Mouse (Mus musculus) B cell, adult 2 months (primary cell): ENCODE measurements around the gene Zpld1.

Experiments
- DNase-seq, 2 experiments: peaks; one replicate each; pipeline ENCODE4 v3.0.0; 2022

The Zpld1 gene

GRCm38 (mm10) chr16:55297886-55298285, at the start of gene Zpld1:
TSS of gene Zpld1 (minus strand) at chr16:55297986.
- no peak for DNase-seq

GRCm38 (mm10) chr16:55345644-55346043, 47.9 kb upstream of the Zpld1 start:
- DNase-seq: no peak

GRCm38 (mm10) chr16:55321542-55322514, 24.0 kb upstream of the Zpld1 start:
- no peak for DNase-seq

DNA sequence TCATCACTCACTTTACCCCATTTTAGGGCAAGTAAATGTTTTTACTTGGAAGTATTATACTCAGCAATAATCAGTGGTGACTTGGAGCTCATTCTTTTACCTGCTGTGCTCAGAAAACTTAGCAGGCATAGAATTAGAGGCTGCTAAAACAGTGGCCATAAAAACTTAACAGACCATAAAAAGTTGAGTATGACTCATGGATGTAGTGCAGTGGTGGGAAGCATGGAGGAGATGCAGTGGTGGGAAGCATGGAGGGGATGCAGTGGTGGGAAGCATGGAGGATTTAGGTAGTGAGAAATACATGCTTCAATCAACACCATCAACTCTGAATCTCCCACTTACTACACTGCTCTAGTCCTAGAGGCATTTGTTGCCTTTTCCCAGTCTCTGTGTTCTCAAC, 19.2 kb upstream of the Zpld1 start:
- DNase-seq: no peak

- no peak for DNase-seq
These were observed 14.3 kb upstream of the Zpld1 start for GRCm38 (mm10) chr16:55312106-55312505.

DNA sequence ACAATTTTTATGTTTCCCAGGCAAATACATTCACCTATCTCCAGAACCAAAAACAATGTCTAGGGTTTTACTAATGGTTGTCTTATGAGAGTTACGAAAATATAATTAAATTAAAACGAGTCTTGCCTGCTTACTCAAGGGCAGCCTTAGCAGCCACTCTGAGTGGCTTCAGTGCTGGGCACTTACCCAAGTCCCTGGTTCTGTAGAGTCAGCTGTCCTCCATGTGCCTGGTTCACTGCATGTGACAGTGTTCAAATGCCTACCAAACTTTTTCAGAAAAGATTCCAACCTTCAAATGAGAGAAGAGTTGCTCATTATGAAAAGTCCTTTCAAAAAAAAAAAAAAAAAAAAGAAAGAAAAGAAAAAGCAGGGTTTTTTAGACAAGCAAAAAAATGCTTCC, 15.1 kb downstream of the Zpld1 start:
- no peak for DNase-seq

DNA sequence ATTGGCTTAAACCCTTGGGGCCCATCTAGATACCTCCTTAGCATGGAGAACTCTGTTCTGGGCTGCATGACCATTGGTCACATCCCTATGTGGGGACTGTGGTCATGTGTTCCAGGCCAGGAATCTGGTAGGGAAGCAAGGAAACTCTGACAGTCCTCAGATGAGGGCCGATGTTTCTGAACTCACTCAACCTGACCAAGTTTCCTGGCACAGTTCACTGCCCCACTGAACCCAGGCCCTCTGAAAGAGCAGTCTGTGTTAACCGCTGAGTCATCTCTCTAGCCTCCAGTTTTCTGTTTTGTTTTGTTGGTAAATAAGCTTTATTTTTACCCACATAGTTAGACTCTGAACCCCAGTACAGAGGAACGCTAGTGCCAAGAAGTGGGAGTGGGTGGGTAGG, 20.3 kb downstream of the Zpld1 start:
- DNase-seq: no peak

DNA sequence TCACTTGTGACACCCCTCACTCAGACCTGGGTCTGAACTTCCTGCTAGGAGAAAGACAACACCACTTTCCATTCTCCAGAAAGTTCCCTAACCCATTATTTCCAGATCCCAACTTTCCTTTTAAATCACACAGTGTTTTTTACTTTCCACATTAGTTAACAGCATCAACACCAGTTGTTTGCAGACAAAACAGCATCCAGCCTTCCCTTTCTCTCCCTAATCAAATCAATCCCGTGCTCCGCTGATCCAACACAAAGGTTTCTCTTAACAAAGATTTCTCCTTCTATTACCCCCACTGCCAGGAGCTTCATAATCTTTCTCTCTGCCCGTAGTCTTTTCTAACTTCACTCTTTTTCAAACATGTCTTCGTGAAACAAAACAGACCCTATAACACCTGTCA, 32.5 kb downstream of the Zpld1 start:
- DNase-seq: no peak

GRCm38 (mm10) chr16:55260862-55261574, 36.8 kb downstream of the Zpld1 start:
- no peak for DNase-seq

DNA sequence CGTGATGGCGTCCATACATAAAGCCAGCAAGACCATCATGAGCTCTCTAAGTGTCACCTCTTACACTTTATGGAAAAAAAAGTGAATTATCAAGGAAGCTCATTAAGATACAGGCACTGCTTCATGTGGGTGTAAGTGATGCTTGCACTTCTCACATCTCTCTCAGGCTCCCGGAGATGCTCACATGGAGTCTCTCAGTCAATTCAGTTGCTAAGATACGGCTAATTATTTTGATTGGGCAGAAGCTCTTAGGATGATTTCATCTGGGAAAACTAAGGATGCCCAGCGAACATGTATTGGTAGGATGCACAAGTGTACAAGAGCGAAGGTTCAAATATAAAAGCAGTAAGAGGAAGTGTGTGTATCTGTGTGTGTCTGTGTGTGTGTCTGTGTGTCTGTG, 38.1 kb downstream of the Zpld1 start:
- DNase-seq: no peak

GRCm38 (mm10) chr16:55240996-55241395, 56.8 kb downstream of the Zpld1 start:
- no peak for DNase-seq

DNA sequence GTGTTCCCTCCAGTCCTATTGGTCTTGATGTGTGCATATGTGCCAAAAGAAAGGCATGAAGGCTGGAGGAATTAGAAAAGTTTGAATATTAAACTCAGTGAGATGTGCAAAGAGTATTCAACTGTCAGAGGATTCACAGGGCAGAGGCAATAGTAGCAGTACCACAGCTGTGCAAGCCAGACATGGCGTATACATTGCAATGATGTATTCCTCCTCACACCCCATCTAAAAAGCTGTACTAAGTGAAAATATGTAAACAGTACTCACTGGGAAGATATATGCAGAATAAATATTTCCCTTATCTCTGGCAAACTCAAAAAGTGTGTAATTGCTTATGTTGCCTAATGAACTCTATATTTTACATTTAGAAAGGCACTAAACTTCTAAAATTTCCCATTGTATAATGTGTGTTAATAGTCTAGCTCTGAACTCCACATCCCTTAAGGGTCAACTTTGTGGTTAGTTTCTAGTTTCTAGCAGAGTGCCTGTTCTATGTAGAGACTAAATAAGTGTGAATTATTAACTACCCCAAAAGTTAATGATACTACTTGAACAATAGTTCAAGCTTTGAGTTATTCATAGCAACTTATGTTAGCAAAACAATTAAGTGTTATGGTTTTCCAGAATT, 68.7 kb downstream of the Zpld1 start:
- DNase-seq: no peak

DNA sequence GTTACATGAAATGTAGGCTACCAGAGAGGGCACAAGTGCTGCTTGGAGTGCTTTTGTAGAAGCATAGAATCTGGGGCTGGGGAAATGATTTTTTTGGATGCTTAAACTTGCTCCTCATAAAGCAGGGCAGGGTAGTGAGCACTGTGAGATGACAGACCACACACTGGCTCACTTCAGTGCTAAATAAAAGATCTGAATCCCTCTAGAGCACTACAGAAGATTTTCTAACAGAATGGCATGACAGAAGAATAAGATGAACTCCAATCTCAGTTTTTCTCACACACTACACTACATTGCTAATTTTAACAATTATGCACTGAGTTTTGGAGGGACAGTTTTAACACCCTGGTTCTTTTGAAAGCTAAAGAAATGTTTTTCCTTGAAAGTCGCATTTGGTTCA, 93.8 kb downstream of the Zpld1 start:
- DNase-seq: no peak

- DNase-seq: no peak
These were observed 107.4 kb downstream of the Zpld1 start for GRCm38 (mm10) chr16:55190397-55190796.

GRCm38 (mm10) chr16:55185370-55185769, 112.4 kb downstream of the Zpld1 start:
- DNase-seq: no peak
